Mouse (Mus musculus) midbrain, postnatal 0 days (tissue): ENCODE measurements around the gene Foxn3. TPM values are rescaled to one million over a fixed set of nuclear protein-coding genes. Genes with fewer than 3 reads are reported as not detected.

Experiments
- ATAC-seq: fragments of 200-750 bp; cut with Nextera tagmentation; 2 replicates; pipeline ENCODE4 v1.8.0; 2017; ENCODE audit warnings: moderate number of reproducible peaks, mild to moderate bottlenecking, moderate TSS enrichment, moderate library complexity; ENCODE audit not compliant: low FRiP score
- DNase-seq: peaks from one replicate; pipeline ENCODE4 v3.0.0-alpha.2; 2015; ENCODE audit warnings: low spot score
- H3K27ac ChIP-seq: fragments of 300-500 bp; sonication (generic); 2 replicates; pipeline ENCODE4 v1.5.1; 2014; ENCODE audit warnings: low read depth, mild to moderate bottlenecking, low read length, mixed read lengths
- H3K27me3 ChIP-seq: fragments of 300-500 bp; sonication (generic); 2 replicates; pipeline ENCODE4 v1.6.1; 2014; ENCODE audit warnings: low read length, control low read depth, mixed read lengths; ENCODE audit not compliant: insufficient read depth
- H3K36me3 ChIP-seq: fragments of 300-500 bp; sonication (generic); 2 replicates; pipeline ENCODE4 v1.6.1; 2014; ENCODE audit warnings: low read length, control low read depth, mixed read lengths; ENCODE audit not compliant: insufficient read depth
- H3K4me1 ChIP-seq: fragments of 300-500 bp; sonication (generic); 2 replicates; pipeline ENCODE4 v1.6.1; 2014; ENCODE audit warnings: mild to moderate bottlenecking, control low read depth, antibody characterized with exemption, low read length, mixed read lengths; ENCODE audit not compliant: insufficient read depth
- H3K4me2 ChIP-seq: fragments of 300-500 bp; sonication (generic); 2 replicates; pipeline ENCODE4 v1.6.1; 2014; ENCODE audit warnings: low read depth, mild to moderate bottlenecking, low read length, mixed read lengths; ENCODE audit not compliant: poor library complexity, severe bottlenecking
- H3K4me3 ChIP-seq: fragments of 300-500 bp; sonication (generic); 2 replicates; pipeline ENCODE4 v1.5.1; 2014; ENCODE audit warnings: low read depth, mild to moderate bottlenecking, low read length, moderate library complexity
- H3K9ac ChIP-seq: fragments of 300-500 bp; sonication (generic); replicated peaks from 2 replicates; pipeline ENCODE4 v1.6.1; 2014; ENCODE audit warnings: mild to moderate bottlenecking, low read length, moderate library complexity, mixed read lengths; ENCODE audit not compliant: poor library complexity, severe bottlenecking
- H3K9me3 ChIP-seq: fragments of 300-500 bp; sonication (generic); 2 replicates; pipeline ENCODE4 v1.6.1; 2016; ENCODE audit warnings: low read length, control low read depth
- CTCF ChIP-seq: IDR thresholded peaks from 2 replicates; pipeline ENCODE4 v1.5.1; 2016; ENCODE audit warnings: antibody characterized with exemption, mild to moderate bottlenecking
- WGBS: fragments of 180-500 bp; shearing (Covaris S2); extraction: QIAGEN DNeasy Blood & Tissue Kit; methylation state at CpG from one replicate; pipeline ENCODE4 v1.1.7; 2014; 5-methylcytosine and 5-hydroxymethylcytosine counted together
- polyA plus RNA-seq: library from polyadenylated mRNA; unstranded; fragments of >200 nt; fragmentation: Nextera tagmentation; extraction: Ambion mirVana; gene quantifications from 2 replicates; pipeline ENCODE4 v1.2.1, GENCODE M21; 2015
- total RNA-seq: library from RNA; depleted of rRNA; stranded (reverse); fragments of >200 nt; gene quantifications from 2 replicates; pipeline ENCODE4 v1.2.3, GENCODE M21; 2014

Foxn3 gene
- total and polyA plus RNA-seq, 2 experiments from 2014 or later, result 38.9 to 72.7 TPM

DNA sequence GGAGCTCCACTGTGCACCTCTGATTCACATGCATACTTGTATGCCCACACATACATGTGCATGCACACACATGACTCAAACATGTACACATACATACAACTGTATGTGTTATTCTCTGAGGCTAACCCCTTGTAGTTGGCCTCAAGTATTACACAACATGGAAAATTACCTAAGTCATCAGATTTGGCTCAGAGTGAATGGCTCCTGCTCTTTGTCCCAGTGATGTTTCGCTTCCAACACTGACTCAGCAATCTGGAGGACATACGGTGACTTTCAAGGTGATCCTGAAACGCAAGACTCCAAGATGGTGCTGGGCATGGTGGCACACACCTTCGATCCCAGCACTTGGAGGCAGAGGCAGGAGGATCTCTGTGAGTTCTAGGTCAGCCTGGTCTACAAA, 375.7 kb downstream of the Foxn3 start:
- Histone ChIP-seq H3K4me1 (no peaks in the 10 kb centered on the region), H3K9me3 (no peaks in the 10 kb centered on the region), H3K4me3 (no peak overlapping the region), H3K4me2 (no peak overlapping the region), H3K27ac (no peak overlapping the region), H3K9ac (no peak overlapping the region), H3K27me3 (no peaks in the 10 kb centered on the region), H3K36me3 (no peaks in the 10 kb centered on the region)
- ATAC-seq (no peak), DNase-seq (no peak)
- no peak for TF ChIP-seq CTCF
- WGBS, result 95% methylated on average over 4 of the region's 4 CpGs

DNA sequence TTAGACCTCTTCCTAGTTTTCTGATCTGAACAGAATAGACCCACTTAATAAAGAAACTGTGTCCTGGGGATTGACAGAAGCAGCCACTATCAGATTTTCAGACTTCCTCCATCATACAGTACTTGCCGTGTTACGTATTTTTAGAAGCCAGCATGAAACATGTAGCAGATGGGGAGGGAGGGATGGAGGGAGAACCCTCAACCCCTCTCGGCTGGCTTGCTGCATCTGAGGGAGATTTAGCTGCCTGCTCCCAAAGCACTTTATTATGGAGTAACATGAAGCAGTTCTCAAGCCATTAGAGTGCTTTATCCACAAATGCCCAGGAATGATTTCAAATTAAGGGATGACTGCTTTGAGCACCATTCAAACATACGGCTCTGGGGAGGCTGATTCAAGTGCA, 377.1 kb downstream of the Foxn3 start:
- Histone ChIP-seq H3K9ac (no peak overlapping the region), H3K36me3 (no peaks in the 10 kb centered on the region), H3K27ac (no peak overlapping the region), H3K27me3 (no peaks in the 10 kb centered on the region), H3K9me3 (no peaks in the 10 kb centered on the region), H3K4me2 (no peak overlapping the region), H3K4me3 (no peak overlapping the region), H3K4me1 (no peaks in the 10 kb centered on the region)
- DNase-seq, result peak; percentile 41
- 25% methylated on average over 4 of the region's 4 CpGs for WGBS
- no peak for ATAC-seq
- no peak for TF ChIP-seq CTCF

DNA sequence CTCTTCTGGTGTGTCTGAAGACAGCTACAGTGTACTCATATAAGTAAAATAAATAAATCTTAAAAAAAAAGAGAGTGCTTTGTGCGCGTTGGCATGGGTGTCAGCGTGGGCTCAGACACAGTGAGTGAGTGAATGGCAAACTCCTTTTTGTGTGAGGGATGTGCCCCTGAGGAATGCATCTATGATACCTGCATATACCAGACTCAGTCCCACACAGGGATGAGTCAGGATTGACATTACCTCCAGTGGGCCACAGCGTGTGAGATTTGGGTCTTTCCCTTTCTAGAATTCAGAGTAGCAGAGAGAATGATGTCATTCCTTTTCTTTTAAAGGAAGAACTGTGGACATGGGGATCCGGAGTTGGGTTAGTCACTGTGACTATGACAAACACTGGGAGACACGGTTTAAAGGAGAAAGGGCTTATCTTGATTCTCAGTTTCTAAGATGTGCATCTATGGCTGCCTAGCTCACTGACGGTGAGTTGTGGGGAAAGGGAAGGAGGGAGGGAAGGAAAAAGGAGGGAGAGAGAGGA, 380.1 kb downstream of the Foxn3 start:
- Histone ChIP-seq H3K4me2 (no peak overlapping the region), H3K4me3 (no peak overlapping the region), H3K9me3 (no peaks in the 10 kb centered on the region), H3K4me1 (no peaks in the 10 kb centered on the region), H3K36me3 (no peaks in the 10 kb centered on the region), H3K27ac (no peak overlapping the region), H3K27me3 (no peaks in the 10 kb centered on the region), H3K9ac (no peak overlapping the region)
- TF ChIP-seq CTCF, result no peak
- no peak for DNase-seq
- 86% methylated on average over 7 of the region's 7 CpGs for WGBS
- ATAC-seq, result no peak

DNA sequence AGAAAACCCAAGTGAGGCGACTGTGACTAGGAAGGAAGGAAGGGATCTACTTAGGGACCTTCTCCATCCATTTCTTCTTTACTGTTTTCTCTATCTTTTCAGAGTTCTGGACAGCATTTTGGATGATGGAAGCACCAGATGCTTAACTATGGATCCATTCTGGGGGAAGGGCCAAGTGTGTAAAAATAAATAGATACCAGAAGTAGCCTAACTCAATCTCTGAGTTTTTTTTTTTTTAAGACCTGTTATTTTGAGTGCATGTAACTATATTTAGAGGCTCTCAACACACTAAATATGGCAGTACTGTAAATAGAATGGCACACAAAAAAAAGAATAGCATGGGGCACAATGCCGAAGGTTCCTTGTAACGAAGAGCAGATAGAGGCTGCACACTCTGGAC, 381.0 kb downstream of the Foxn3 start:
- DNase-seq (no peak), ATAC-seq (no peak)
- no peak overlapping the region for H3K27ac ChIP-seq
- 81% methylated on average over 3 of the region's 3 CpGs for WGBS
- no peaks in the 10 kb centered on the region for H3K9me3 ChIP-seq
- no peak overlapping the region for H3K4me2 ChIP-seq
- H3K4me3 ChIP-seq, result no peak overlapping the region
- H3K9ac ChIP-seq, result no peak overlapping the region
- H3K4me1 ChIP-seq, result no peaks in the 10 kb centered on the region
- no peak for TF ChIP-seq CTCF
- H3K27me3 ChIP-seq, result no peaks in the 10 kb centered on the region
- no peaks in the 10 kb centered on the region for H3K36me3 ChIP-seq

DNA sequence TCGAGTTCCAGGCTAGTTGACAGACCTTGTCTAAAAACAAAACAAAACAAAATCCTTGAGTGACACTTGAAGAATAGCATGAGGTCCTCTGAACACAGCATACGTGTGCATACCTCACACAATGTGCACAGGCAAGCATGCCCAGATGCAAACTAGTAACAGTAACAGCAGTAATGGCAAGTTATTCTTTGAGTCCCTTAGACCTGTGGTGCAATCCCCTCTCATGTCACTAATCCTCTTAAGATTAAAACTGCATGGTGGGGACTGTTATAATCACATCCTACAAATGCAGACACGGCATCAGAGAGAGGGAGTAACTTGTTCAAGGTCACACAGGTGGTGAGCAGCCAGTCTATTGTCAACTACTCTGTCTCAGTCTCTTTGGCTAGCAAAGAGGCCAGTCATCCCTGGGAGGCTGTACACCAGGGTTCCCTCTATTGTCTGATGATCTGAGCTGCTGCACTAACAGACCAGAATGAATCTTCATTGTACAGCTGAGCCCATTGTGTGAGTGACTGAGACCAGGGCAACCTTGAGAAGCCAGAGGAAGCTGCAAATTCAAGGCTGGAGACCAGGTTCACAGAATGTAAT, 383.1 kb downstream of the Foxn3 start:
- no peak overlapping the region for H3K9ac ChIP-seq
- ATAC-seq (no peak), DNase-seq (no peak)
- no peak overlapping the region for H3K27ac ChIP-seq
- WGBS, result 23% methylated on average over 3 of the region's 3 CpGs
- no peaks in the 10 kb centered on the region for H3K4me1 ChIP-seq
- H3K4me3 ChIP-seq, result no peak overlapping the region
- H3K9me3 ChIP-seq, result no peaks in the 10 kb centered on the region
- TF ChIP-seq CTCF, result no peak
- no peak overlapping the region for H3K4me2 ChIP-seq
- H3K27me3 ChIP-seq, result no peaks in the 10 kb centered on the region
- no peaks in the 10 kb centered on the region for H3K36me3 ChIP-seq

DNA sequence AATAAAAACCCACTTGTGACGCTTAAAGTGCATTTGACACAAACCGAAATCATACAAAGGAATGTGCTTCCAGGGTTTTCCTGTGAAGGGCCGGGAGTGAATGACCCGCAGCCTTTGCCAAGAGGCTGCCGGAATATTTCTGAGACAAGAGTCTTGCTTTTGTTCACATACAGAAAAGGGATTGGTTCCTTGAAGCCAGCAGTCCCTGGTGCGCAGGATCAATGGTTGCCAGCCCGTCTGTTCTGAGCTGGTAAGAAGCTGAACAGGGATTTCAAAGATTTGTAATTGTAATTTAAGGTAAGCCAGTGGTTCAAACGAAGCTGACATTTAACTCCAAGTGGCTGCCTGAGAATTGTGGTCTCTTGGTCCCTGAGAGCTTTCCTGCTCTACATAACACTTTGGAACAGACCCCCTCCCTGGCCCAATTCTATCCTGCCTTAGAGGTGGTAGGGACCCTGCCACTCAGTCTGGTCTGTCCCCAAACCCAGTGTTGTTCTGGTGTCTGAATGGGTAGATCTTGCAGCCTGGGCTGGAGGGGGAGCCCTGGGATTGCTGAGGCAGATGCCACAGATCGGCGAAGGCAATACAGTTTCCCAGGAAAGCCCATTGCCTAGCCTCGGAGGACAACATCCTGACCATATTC, 388.3 kb downstream of the Foxn3 start:
- Histone ChIP-seq H3K9me3 (no peaks in the 10 kb centered on the region), H3K27me3 (no peaks in the 10 kb centered on the region), H3K4me3 (no peak overlapping the region), H3K27ac (0 out of 2 replicates have a peak overlapping the region, but pooled peaks have one; percentile 18), H3K4me2 (no peak overlapping the region), H3K9ac (no peak overlapping the region), H3K36me3 (no peaks in the 10 kb centered on the region), H3K4me1 (no peaks in the 10 kb centered on the region)
- no peak; the same call in 1 of the 2 replicates for ATAC-seq
- peak; percentile 26 for DNase-seq
- WGBS, result 30% methylated on average over 11 of the region's 11 CpGs
- no peak for TF ChIP-seq CTCF
